Mouse (Mus musculus) kidney, embryonic 14.5 days (tissue): ENCODE measurements around the gene Nsmce4a. TPM values are rescaled to one million over a fixed set of nuclear protein-coding genes. Genes with fewer than 3 reads are reported as not detected.
A peak's percentile ranks its signal among the peaks of the same experiment; 100 is the strongest.

ENCODE experiments used
- ATAC-seq: fragments of 200-750 bp; cut with Nextera tagmentation; 2 replicates; pipeline ENCODE4 v1.8.0; 2017; ENCODE audit warnings: moderate number of reproducible peaks, mild to moderate bottlenecking, moderate TSS enrichment, moderate library complexity; ENCODE audit not compliant: low FRiP score, low TSS enrichment
- H3K27ac ChIP-seq: fragments of 300-500 bp; sonication (generic); 2 replicates; pipeline ENCODE4 v1.5.1; 2014; ENCODE audit warnings: low read depth, mild to moderate bottlenecking, low read length, moderate library complexity, mixed read lengths
- H3K27me3 ChIP-seq: fragments of 300-500 bp; sonication (generic); 2 replicates; pipeline ENCODE4 v1.6.1; 2014; ENCODE audit warnings: mild to moderate bottlenecking, low read length; ENCODE audit not compliant: control insufficient read depth, insufficient read depth
- H3K36me3 ChIP-seq: fragments of 300-500 bp; sonication (generic); 2 replicates; pipeline ENCODE4 v1.6.1; 2014; ENCODE audit warnings: low read length, mixed read lengths; ENCODE audit not compliant: control insufficient read depth, insufficient read depth
- H3K4me1 ChIP-seq: fragments of 300-500 bp; sonication (generic); 2 replicates; pipeline ENCODE4 v1.6.1; 2014; ENCODE audit warnings: low read length, mixed read lengths; ENCODE audit not compliant: control insufficient read depth, insufficient read depth
- H3K4me2 ChIP-seq: fragments of 300-500 bp; sonication (generic); replicated peaks from 2 replicates; pipeline ENCODE4 v1.6.1; 2014; ENCODE audit warnings: low read depth, mild to moderate bottlenecking, low read length
- H3K4me3 ChIP-seq: fragments of 300-500 bp; sonication (generic); 2 replicates; pipeline ENCODE4 v1.5.1; 2014; ENCODE audit warnings: mild to moderate bottlenecking, low read length
- H3K9ac ChIP-seq: fragments of 300-500 bp; sonication (generic); 2 replicates; pipeline ENCODE4 v1.6.1; 2014; ENCODE audit warnings: low read depth, mild to moderate bottlenecking, low read length, moderate library complexity
- H3K9me3 ChIP-seq: fragments of 300-500 bp; sonication (generic); 2 replicates; pipeline ENCODE4 v1.6.1; 2016; ENCODE audit warnings: low read length; ENCODE audit not compliant: control insufficient read depth
- WGBS: fragments of 180-500 bp; shearing (Covaris S2); extraction: QIAGEN DNeasy Blood & Tissue Kit; methylation state at CpG from one replicate; pipeline ENCODE4 v1.1.7; 2014; 5-methylcytosine and 5-hydroxymethylcytosine counted together
- polyA plus RNA-seq: library from polyadenylated mRNA; unstranded; fragments of >200 nt; fragmentation: Nextera tagmentation; extraction: Ambion mirVana; gene quantifications from 2 replicates; pipeline ENCODE4 v1.2.1, GENCODE M21; 2014

The Nsmce4a gene
- polyA plus RNA-seq, 1 experiment from 2014 or later = 228 TPM

DNA sequence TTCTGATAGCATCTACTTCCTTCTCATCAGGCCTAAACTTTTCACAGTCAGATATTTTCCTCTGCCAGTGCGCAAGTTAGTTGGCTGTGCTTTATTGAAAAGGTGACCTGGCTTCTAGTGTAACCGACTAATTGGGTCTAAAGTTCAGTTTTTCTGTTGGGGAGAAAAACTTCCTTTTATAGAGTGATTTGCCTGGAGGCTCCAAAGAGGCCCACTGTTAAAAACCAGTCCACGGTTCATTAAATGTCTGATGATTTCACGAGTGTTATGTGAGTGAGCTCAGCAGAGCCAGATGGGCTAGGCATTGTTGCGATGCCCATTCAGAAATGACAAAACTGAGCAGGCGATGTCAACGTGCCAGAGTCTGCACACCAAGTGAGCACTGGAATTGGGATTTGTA, 2.4 kb downstream of the Nsmce4a start:
- Histone ChIP-seq H3K4me1 (peaks cover 10% of the 10 kb centered on the region; the same call in 1 of the 2 replicates), H3K9me3 (no peaks in the 10 kb centered on the region), H3K4me2 (no peak overlapping the region), H3K9ac (no peak overlapping the region), H3K4me3 (no peak overlapping the region), H3K36me3 (no peaks in the 10 kb centered on the region), H3K27me3 (no peaks in the 10 kb centered on the region), H3K27ac (0 out of 2 replicates have a peak overlapping the region, but pooled peaks have one; percentile 24)
- ATAC-seq = no peak
- 46% methylated on average over 7 of the region's 7 CpGs for WGBS

DNA sequence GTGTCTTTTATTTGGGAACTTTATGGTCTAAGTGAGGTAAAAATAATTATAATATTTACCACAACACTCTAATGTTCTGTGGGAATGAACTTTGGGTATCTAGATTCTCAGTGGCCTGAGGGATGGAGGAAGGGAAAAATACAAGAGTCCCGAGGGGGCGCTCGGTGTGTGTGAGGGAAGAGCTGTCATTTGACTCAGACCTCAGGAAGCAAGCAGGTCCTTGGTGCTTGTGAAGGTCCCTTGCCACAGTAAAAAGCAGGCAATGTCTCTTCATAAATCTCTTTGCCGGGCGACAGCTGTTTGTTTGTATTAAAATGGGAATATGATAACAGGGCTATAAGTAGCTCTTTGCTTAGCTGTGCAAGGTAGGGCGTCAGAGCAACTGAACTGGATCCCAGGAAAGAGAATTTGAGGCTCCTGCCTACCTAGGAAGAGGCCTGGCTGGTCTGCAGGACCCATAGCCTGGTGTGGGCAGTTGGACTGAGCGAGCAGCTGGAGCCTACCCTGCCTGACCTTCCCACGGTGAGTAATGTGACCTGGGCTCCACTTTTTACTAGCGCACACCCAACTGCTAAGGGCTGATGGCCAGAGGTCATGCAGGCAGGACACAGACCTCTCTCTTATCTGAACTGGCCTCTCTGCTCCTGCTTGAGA, 4.0 kb downstream of the Nsmce4a start:
- no peak overlapping the region for H3K9ac ChIP-seq
- 40% methylated on average over 9 of the region's 9 CpGs for WGBS
- no peaks in the 10 kb centered on the region for H3K36me3 ChIP-seq
- no peaks in the 10 kb centered on the region for H3K9me3 ChIP-seq
- H3K4me1 ChIP-seq = peaks cover 10% of the 10 kb centered on the region; the same call in 1 of the 2 replicates
- no peak overlapping the region for H3K27ac ChIP-seq
- no peak overlapping the region for H3K4me2 ChIP-seq
- no peak for ATAC-seq
- H3K27me3 ChIP-seq = no peaks in the 10 kb centered on the region
- no peak overlapping the region for H3K4me3 ChIP-seq

DNA sequence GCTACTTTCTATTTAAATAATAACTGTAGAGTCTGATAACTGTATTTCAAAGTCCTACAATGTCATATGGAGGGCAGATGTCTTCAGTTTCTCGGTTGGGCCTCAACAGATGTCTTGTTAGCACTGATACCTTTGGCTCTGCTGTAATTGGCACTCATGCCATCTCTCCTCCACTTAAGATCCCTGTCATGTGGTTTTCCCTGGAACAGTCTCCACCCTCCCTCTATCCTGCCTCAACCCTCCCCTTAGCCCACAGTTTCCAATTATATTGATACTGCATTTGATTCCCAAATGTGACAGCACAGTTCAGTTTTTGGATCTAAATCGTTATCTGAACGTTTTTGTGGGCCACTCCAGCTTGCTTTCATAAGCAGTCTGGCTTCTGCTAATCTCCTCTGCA, 8.3 kb downstream of the Nsmce4a start:
- Histone ChIP-seq H3K9ac (no peak overlapping the region), H3K9me3 (no peaks in the 10 kb centered on the region), H3K27ac (no peak overlapping the region), H3K4me3 (no peak overlapping the region), H3K4me1 (peaks cover 4% of the 10 kb centered on the region; the same call in 1 of the 2 replicates), H3K36me3 (no peaks in the 10 kb centered on the region), H3K27me3 (no peaks in the 10 kb centered on the region), H3K4me2 (no peak overlapping the region)
- no peak for ATAC-seq
- WGBS = 80% methylated on average over 3 of the region's 3 CpGs

DNA sequence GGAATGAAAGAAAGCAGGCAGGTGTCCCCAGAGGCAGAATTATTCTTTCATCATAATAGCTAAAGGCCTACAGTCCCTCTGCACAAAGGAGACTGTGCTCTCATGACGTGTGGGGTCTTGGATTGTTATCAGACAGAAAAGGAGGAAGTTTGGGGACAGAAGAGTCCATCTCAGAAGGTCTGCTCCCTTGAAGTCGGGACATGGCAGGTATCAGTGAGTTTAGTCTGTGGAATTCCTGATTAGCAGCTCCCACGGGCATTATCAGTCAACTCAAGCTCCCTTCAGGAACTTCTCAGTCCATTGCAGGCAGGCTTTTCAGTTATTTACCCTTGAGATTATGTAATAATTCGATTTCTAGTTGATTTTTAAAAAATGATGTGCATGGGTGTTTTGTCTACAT, 9.0 kb downstream of the Nsmce4a start:
- WGBS = 63% methylated on average over 4 of the region's 4 CpGs
- no peak overlapping the region for H3K4me2 ChIP-seq
- H3K9me3 ChIP-seq = no peaks in the 10 kb centered on the region
- no peaks in the 10 kb centered on the region for H3K36me3 ChIP-seq
- H3K4me1 ChIP-seq = peaks cover under 1% of the 10 kb centered on the region; the same call in 1 of the 2 replicates
- H3K9ac ChIP-seq = no peak overlapping the region
- ATAC-seq = no peak
- H3K4me3 ChIP-seq = no peak overlapping the region
- no peak overlapping the region for H3K27ac ChIP-seq
- no peaks in the 10 kb centered on the region for H3K27me3 ChIP-seq

DNA sequence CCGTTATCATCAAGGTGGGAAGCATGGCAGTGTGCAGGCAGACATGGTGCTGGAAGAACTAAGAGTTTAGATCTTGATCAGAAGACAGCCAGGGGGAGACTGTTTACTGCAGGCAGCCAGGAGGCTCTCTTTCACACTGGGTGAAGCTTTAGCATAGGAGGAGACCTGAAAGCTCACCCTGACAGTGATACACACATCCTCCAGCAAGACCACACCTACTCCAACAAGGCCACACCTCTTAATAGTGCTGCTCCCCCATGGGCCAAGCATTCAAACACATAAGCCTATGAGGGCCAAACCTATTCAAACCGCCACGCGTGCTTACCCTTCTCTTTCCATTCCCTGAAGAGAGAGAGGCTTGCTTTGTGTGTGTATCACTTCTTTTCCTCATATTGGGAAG, 9.6 kb downstream of the Nsmce4a start:
- Histone ChIP-seq H3K9ac (no peak overlapping the region), H3K36me3 (no peaks in the 10 kb centered on the region), H3K4me2 (no peak overlapping the region), H3K27me3 (no peaks in the 10 kb centered on the region), H3K27ac (no peak overlapping the region), H3K4me3 (no peak overlapping the region), H3K4me1 (no peaks in the 10 kb centered on the region), H3K9me3 (no peaks in the 10 kb centered on the region)
- WGBS = 91% methylated on average over 4 of the region's 4 CpGs
- ATAC-seq = no peak

DNA sequence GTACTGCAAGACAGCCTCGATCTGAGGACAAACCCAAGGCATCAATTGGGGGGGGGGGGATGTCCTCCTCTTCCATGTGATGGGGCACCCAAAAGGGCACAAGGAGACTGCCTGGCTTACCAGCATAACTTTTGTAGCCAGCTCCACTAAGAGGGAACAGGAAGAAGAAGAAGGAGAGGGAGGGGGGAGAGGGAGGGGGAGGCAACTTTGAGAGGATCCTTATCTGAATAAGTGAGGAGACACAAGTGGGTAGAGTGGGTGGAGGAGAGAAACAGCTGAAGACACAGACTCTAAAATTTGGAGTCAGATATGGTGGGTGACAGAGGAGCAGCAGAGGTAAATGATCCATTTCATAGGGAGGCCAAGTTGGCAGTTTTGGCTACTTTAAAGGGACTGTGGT, 12.0 kb downstream of the Nsmce4a start:
- Histone ChIP-seq H3K4me1 (no peaks in the 10 kb centered on the region), H3K27ac (no peak overlapping the region), H3K9me3 (no peaks in the 10 kb centered on the region), H3K4me3 (no peak overlapping the region), H3K9ac (no peak overlapping the region), H3K4me2 (no peak overlapping the region), H3K36me3 (no peaks in the 10 kb centered on the region), H3K27me3 (no peaks in the 10 kb centered on the region)
- no peak for ATAC-seq
- 81% methylated on average over 1 of the region's 1 CpGs for WGBS

DNA sequence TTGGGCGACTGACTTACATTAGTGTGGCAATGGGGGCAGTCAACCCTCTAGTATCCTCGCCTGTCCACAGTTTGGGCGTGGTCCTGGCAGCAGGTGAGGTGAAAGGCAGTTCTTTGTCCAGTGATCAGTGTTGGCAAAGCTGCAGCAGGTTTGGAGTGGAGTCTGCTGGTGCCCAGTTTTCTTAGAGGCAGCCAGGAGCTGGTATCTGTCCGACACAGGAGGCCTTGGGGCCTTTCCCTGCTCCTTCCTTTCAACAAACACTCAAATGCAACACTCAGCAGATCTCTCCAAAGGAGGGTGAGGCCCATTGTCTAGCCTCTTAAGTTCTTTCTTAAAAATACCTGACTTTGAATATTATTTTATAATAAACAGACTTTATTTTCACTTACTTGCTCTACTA, 14.3 kb downstream of the Nsmce4a start:
- no peaks in the 10 kb centered on the region for H3K9me3 ChIP-seq
- no peaks in the 10 kb centered on the region for H3K36me3 ChIP-seq
- H3K4me2 ChIP-seq = no peak overlapping the region
- ATAC-seq = no peak
- H3K4me1 ChIP-seq = no peaks in the 10 kb centered on the region
- 76% methylated on average over 4 of the region's 4 CpGs for WGBS
- H3K27me3 ChIP-seq = no peaks in the 10 kb centered on the region
- H3K4me3 ChIP-seq = no peak overlapping the region
- no peak overlapping the region for H3K9ac ChIP-seq
- no peak overlapping the region for H3K27ac ChIP-seq

DNA sequence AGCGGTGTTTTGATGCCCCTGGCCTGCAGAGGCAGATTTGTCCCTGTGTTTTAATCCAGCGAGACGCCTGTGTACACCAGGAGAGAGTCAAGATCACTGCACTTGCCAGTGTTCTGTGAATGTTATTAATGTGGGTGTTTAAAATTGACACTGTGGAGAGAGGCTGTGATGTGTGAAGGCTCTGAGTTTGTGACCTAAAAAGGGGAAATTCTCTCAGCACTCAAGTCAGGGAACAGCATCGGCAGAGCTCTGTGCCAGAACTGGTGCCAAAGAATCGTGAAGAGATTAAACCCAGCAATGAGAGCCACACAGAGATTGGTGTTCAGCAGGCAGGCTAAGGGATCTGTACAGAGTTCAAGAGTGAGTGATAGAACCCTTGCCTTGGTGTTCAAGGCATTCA, 17.3 kb downstream of the Nsmce4a start:
- Histone ChIP-seq H3K4me2 (no peak overlapping the region), H3K27me3 (no peaks in the 10 kb centered on the region), H3K9ac (no peak overlapping the region), H3K4me1 (no peaks in the 10 kb centered on the region), H3K9me3 (no peaks in the 10 kb centered on the region), H3K27ac (no peak overlapping the region), H3K36me3 (no peaks in the 10 kb centered on the region), H3K4me3 (no peak overlapping the region)
- no peak for ATAC-seq
- 77% methylated on average over 5 of the region's 5 CpGs for WGBS

DNA sequence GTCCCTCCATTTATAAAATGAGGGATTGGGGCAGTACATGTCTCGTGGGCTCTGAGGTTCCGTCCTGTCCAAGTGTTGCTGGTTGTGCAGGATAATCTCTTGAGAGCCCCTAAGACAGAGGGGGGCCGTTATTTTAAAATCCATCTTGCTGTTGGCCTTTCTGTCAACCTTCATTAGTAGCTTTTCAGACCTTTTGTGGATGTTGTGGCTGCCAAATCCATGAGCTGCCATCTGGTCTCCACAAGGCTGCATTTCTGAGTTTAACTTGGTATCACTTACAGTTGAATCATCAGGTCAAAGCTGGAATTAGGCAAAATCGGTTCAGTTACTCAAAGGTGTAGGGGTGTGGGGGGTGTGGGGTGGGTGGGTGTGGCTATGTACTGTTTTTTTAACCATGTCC, 19.6 kb downstream of the Nsmce4a start:
- 79% methylated on average over 4 of the region's 4 CpGs for WGBS
- no peak overlapping the region for H3K9ac ChIP-seq
- no peaks in the 10 kb centered on the region; the same call in 1 of the 2 replicates for H3K9me3 ChIP-seq
- no peak for ATAC-seq
- H3K4me2 ChIP-seq = no peak overlapping the region
- H3K27ac ChIP-seq = no peak overlapping the region
- H3K4me1 ChIP-seq = no peaks in the 10 kb centered on the region
- H3K27me3 ChIP-seq = no peaks in the 10 kb centered on the region
- H3K4me3 ChIP-seq = no peak overlapping the region
- H3K36me3 ChIP-seq = no peaks in the 10 kb centered on the region
